Mouse (Mus musculus): ENCODE measurements around the gene Gspt2.
"Not testable (repeated sequence)": the region's sequence is repeated elsewhere in the genome, so short reads cannot be mapped to it uniquely, and the experiment has no call there.

Gspt2 gene

GRCm38 (mm10) chrX:94635961-94636563, at the start of gene Gspt2:
Gene Gspt2 (plus strand): TSS chrX:94636069.
- no peak for DNase-seq (ENCODE audit: low spot score in 2 of 2)

- no peak for DNase-seq (ENCODE audit: low spot score in 2 of 2)
Observed at GRCm38 (mm10) chrX:94624835-94625803, 10.8 kb upstream of the Gspt2 start.

- DNase-seq (ENCODE audit: low spot score in 2 of 2) = no peak
Observed at GRCm38 (mm10) chrX:94636911-94637310, 1.0 kb downstream of the Gspt2 start.

- no peak for DNase-seq (ENCODE audit: low spot score in 2 of 2)
Observed at GRCm38 (mm10) chrX:94648541-94648940, 12.7 kb downstream of the Gspt2 start.

GRCm38 (mm10) chrX:94657734-94658133, 21.9 kb downstream of the Gspt2 start:
- no peak for DNase-seq (ENCODE audit: low spot score in 2 of 2)

- no peak for DNase-seq (ENCODE audit: low spot score in 2 of 2)
Observed at GRCm38 (mm10) chrX:94670814-94671213, 34.9 kb downstream of the Gspt2 start.

- no peak for DNase-seq (ENCODE audit: low spot score in 2 of 2)
Observed at GRCm38 (mm10) chrX:94674977-94675376, 39.1 kb downstream of the Gspt2 start.

- not testable (repeated sequence) for DNase-seq (ENCODE audit: low spot score in 2 of 2)
Observed at GRCm38 (mm10) chrX:94681581-94681980, 45.7 kb downstream of the Gspt2 start.

GRCm38 (mm10) chrX:94689593-94689992, 53.7 kb downstream of the Gspt2 start:
- not testable (repeated sequence) for DNase-seq (ENCODE audit: low spot score in 2 of 2)
